In genomic region chr12:87443700-87444122, GRCm38 (mm10) we compare ENCODE assay signal across 8 mouse cellular contexts. TPM values are rescaled to one million over a fixed set of nuclear protein-coding genes. Genes with fewer than 3 reads are reported as not detected.
DNase-seq lines count a peak whose midpoint lies in the region; ATAC-seq lines count a peak whose summit lies in the region.

Gene Slirp (plus strand): TSS chr12:87443896.
Gene Alkbh1 (minus strand): TSS chr12:87444017.

- H3K4me3 ChIP-seq in hindbrain, embryonic 11.5 days (ENCODE audit: low read depth, low read length), result peak within 1 kb of the TSS; percentile 99

- peak; percentile 86 for DNase-seq in Muller cell, postnatal 12 days (ENCODE audit: inconsistent ontology term)
- DNase-seq in cerebellum, adult 9-11 months, result peak; percentile 89
- DNase-seq in frontal cortex, adult 2 months (ENCODE audit: extremely low spot score in 1 of 2, low spot score in 1 of 2), result peak; percentile 88 to 95
- peak; percentile 92 for DNase-seq in hindbrain, embryonic 11.5 days (ENCODE audit: low spot score)
- peak; percentile 92 to 93 for DNase-seq in layer of hippocampus, postnatal 10 days (ENCODE audit: low spot score in 2 of 2)
- DNase-seq in lung, postnatal 10 days, result peak; percentile 93
- peak; percentile 85 for DNase-seq in ovary, postnatal 36 days (ENCODE audit: low spot score)
- peak; percentile 84 for DNase-seq in thymus, postnatal 25 days

- H3K4me1 ChIP-seq in hindbrain, embryonic 11.5 days (replicated peaks; ENCODE audit: control insufficient read depth, insufficient read depth, low read length), result 0 out of 2 replicates have a peak, but pooled peaks cover 2% of the 10 kb centered on the region

- WGBS in hindbrain, embryonic 11.5 days, result under 1% methylated on average over 28 of the region's 28 CpGs

- H3K9me3 ChIP-seq in hindbrain, embryonic 11.5 days (ENCODE audit: control insufficient read depth, low read length), result no peaks in the 10 kb centered on the region

- ATAC-seq in hindbrain, embryonic 11.5 days (ENCODE audit: low FRiP score), result peak; percentile 96

- peak within 1 kb of the TSS; percentile 66 for H3K27ac ChIP-seq in hindbrain, embryonic 11.5 days (ENCODE audit: low read depth, low read length)

- H3K9ac ChIP-seq in hindbrain, embryonic 11.5 days (ENCODE audit: low read depth, low read length), result peak within 1 kb of the TSS; percentile 92

- H3K27me3 ChIP-seq in hindbrain, embryonic 11.5 days (ENCODE audit: control insufficient read depth, insufficient read depth, low read length), result no peaks in the 10 kb centered on the region

- peaks cover 10% of the 10 kb centered on the region; the same call in 1 of the 2 replicates for H3K36me3 ChIP-seq in hindbrain, embryonic 11.5 days (ENCODE audit: control insufficient read depth, insufficient read depth, low read length)

- H3K4me2 ChIP-seq in hindbrain, embryonic 11.5 days (replicated peaks; ENCODE audit: low read depth, low read length), result peak within 1 kb of the TSS; percentile 68

RNA-seq across cellular contexts. Expression of gene Slirp, which starts in this region (rescaled TPM):
- 66.7 and 70.4 TPM in 2 replicates for polyA plus RNA-seq in frontal cortex, adult 2 months (2012; rRNA removed)
- polyA plus RNA-seq in hindbrain, embryonic 11.5 days (2014; fragmentation: Nextera tagmentation; extraction: Ambion mirVana), result 277 and 302 TPM in 2 replicates
- total RNA-seq in layer of hippocampus, postnatal 10 days (2021), result 10 to 100 TPM; 64.2 to 90.1 TPM

RNA-seq across cellular contexts. Expression of gene Alkbh1, which starts in this region (rescaled TPM):
- 17.3 and 20.0 TPM in 2 replicates for polyA plus RNA-seq in frontal cortex, adult 2 months (2012; rRNA removed)
- polyA plus RNA-seq in hindbrain, embryonic 11.5 days (2014; fragmentation: Nextera tagmentation; extraction: Ambion mirVana), result 43.5 and 56.0 TPM in 2 replicates
- 10 to 100 TPM; 18.8 to 20.5 TPM for total RNA-seq in layer of hippocampus, postnatal 10 days (2021)

Comparison
In these comparisons a context has a peak if more than half of its experiments do, and no peak if none do; other contexts are left out.
1. Peak in every context shown above with its lines: DNase-seq, ATAC-seq, H3K4me3 ChIP-seq and H3K27ac ChIP-seq.